Mouse (Mus musculus): Measurements from ENCODE around the gene Cd164l2.

- no peak for TF ChIP-seq POLR2A (IDR thresholded peaks at IDR 0.05; ENCODE audit: insufficient read length, low read depth)
- no peak for TF ChIP-seq MAX (IDR thresholded peaks at IDR 0.05; ENCODE audit: low read depth)
Observed at GRCm38 (mm10) chr4:133244289-133244688, 32.4 kb downstream of the Cd164l2 start.

Measured in myocyte (in vitro differentiated cells).